Mouse (Mus musculus) adrenal gland, postnatal 10 days (tissue): ENCODE data around the gene Hdac11. TPM values are rescaled to one million over a fixed set of nuclear protein-coding genes. Genes with fewer than 3 reads are reported as not detected.
"Not testable (repeated sequence)": the region's sequence is repeated elsewhere in the genome, so short reads cannot be mapped to it uniquely, and the experiment has no call there.

Source experiments
- DNase-seq: peaks from one replicate; pipeline ENCODE4 v3.0.0; 2021; ENCODE audit warnings: mixed read lengths
- long read RNA-seq, 2 experiments: library from polyadenylated mRNA; stranded (forward); transcript quantifications; one replicate each; pipeline ENCODE4 v2.0.0; 2021
- total RNA-seq, 2 experiments: library from RNA; stranded (reverse); gene quantifications; 2 replicates each; pipeline ENCODE4 v1.2.3; 2021

Hdac11 gene
- 10 to 100 TPM in 1 of 2 experiments, 1 to 10 TPM in 1; 9.7 to 12.3 TPM for total RNA-seq
- long read RNA-seq, experiment 1, transcript Hdac11-201 (10 exons, 2,653 nt): major isoform, 5 of 12 reads
- long read RNA-seq, experiment 1, partial matches to known transcripts: 0 of 12 reads
- long read RNA-seq, experiment 1, other reads (novel, unspliced or antisense): 7 of 12 reads
- long read RNA-seq, experiment 2, transcript Hdac11-201 (10 exons, 2,653 nt): major isoform, 6 of 9 reads
- long read RNA-seq, experiment 2, partial matches to known transcripts: 2 of 9 reads
- long read RNA-seq, experiment 2, other reads (novel, unspliced or antisense): 1 of 9 reads

- DNase-seq: peak; percentile 91
These were observed at the start of gene Hdac11 for GRCm38 (mm10) chr6:91156554-91157236. Gene Hdac11 (plus strand): TSS chr6:91156665.

- DNase-seq: no peak
These were observed 48.1 kb upstream of the Hdac11 start for GRCm38 (mm10) chr6:91108301-91108916.

GRCm38 (mm10) chr6:91108917-91109450 lies 47.5 kb upstream of the Hdac11 start:
- DNase-seq: no peak

GRCm38 (mm10) chr6:91109489-91109888 lies 47.0 kb upstream of the Hdac11 start:
- no peak for DNase-seq

- no peak for DNase-seq
These were observed 46.0 kb upstream of the Hdac11 start for GRCm38 (mm10) chr6:91110323-91111020.

- DNase-seq: no peak
These were observed 45.1 kb upstream of the Hdac11 start for GRCm38 (mm10) chr6:91111141-91111953.

- no peak for DNase-seq
These were observed 44.6 kb upstream of the Hdac11 start for GRCm38 (mm10) chr6:91111954-91112252.

- DNase-seq: no peak
These were observed 41.7 kb upstream of the Hdac11 start for GRCm38 (mm10) chr6:91114716-91115115.

GRCm38 (mm10) chr6:91115158-91115557 lies 41.3 kb upstream of the Hdac11 start:
- no peak for DNase-seq

- no peak for DNase-seq
These were observed 40.6 kb upstream of the Hdac11 start for GRCm38 (mm10) chr6:91115863-91116243.

- peak; percentile 96 for DNase-seq
These were observed 40.0 kb upstream of the Hdac11 start, which contains the start of gene Nup210 for GRCm38 (mm10) chr6:91116244-91117145. Gene Nup210 (minus strand): TSS chr6:91116829.

GRCm38 (mm10) chr6:91117149-91117548 lies 39.3 kb upstream of the Hdac11 start:
- DNase-seq: peak; percentile 22

- no peak for DNase-seq
These were observed 37.9 kb upstream of the Hdac11 start for GRCm38 (mm10) chr6:91118526-91118925.

GRCm38 (mm10) chr6:91120206-91120605 lies 36.3 kb upstream of the Hdac11 start:
- DNase-seq: no peak

GRCm38 (mm10) chr6:91121089-91121488 lies 35.4 kb upstream of the Hdac11 start:
- DNase-seq: not testable (repeated sequence)

- no peak for DNase-seq
These were observed 33.0 kb upstream of the Hdac11 start for GRCm38 (mm10) chr6:91123453-91123852.

- DNase-seq: no peak
These were observed 31.9 kb upstream of the Hdac11 start for GRCm38 (mm10) chr6:91124286-91125227.

- no peak for DNase-seq
These were observed 31.3 kb upstream of the Hdac11 start for GRCm38 (mm10) chr6:91125228-91125585.

- no peak for DNase-seq
These were observed 27.5 kb upstream of the Hdac11 start for GRCm38 (mm10) chr6:91128996-91129395.
